Mouse (Mus musculus) cortical plate, adult 2 months (tissue): ENCODE measurements around the gene Ahnak. TPM values are rescaled to one million over a fixed set of nuclear protein-coding genes. Genes with fewer than 3 reads are reported as not detected.

Source experiments
- H3K27ac ChIP-seq: fragments of 200-500 bp; 2 replicates; pipeline ENCODE4 v1.5.1; 2012; ENCODE audit warnings: low read length, control low read depth, inconsistent platforms; ENCODE audit not compliant: insufficient read depth
- H3K4me1 ChIP-seq: fragments of 200-500 bp; 2 replicates; pipeline ENCODE4 v1.6.1; 2011; ENCODE audit warnings: low read length; ENCODE audit not compliant: control insufficient read depth, insufficient read depth
- H3K4me3 ChIP-seq: fragments of 200-500 bp; 2 replicates; pipeline ENCODE4 v1.5.1; 2011; ENCODE audit warnings: mild to moderate bottlenecking, low read length, control low read depth; ENCODE audit not compliant: insufficient read depth
- CTCF ChIP-seq: fragments of 200-500 bp; IDR thresholded peaks from 2 replicates; pipeline ENCODE4 v1.5.1; 2011; ENCODE audit warnings: mild to moderate bottlenecking, control low read depth, low read length; ENCODE audit not compliant: insufficient read depth; ENCODE audit errors: extremely low read depth
- POLR2A ChIP-seq: fragments of 200-500 bp; IDR thresholded peaks from 2 replicates; pipeline ENCODE4 v1.6.1; 2011; ENCODE audit warnings: mild to moderate bottlenecking, low read length, control low read depth; ENCODE audit not compliant: insufficient read depth; ENCODE audit errors: extremely low read depth
- polyA plus RNA-seq: library from polyadenylated mRNA; depleted of rRNA; stranded (reverse); fragments of >200 nt; gene quantifications from 2 replicates; pipeline ENCODE4 v1.2.3, GENCODE M21; 2012

Ahnak gene
- polyA plus RNA-seq, 1 experiment, result 7.7 TPM

DNA sequence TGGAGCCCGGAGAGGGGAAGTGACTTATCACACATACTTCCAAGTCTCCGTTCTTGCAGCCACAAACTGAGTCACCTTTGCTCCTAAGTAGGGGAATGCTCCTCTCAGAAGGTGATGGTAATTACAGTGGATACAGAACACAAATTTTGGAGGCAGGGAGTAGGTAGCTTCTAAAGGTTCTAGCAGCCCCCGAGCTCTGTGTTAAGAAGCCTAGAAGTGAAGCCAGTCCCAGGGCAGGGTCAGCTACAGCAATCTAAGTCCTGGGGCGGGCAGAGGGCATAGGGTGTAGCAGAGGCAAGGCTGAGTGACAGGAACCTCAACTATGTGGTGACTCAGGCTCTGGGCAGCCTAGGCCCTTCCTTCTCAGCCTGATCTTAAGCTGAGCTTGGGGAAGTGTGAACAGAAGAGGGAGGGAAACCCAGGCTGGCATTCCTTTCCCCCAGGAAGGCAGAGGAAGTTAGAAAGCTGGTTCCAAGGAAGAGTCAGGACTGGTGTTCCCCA is 5.9 kb upstream of the Ahnak start:
- Histone ChIP-seq H3K4me3 (no peak overlapping the region), H3K27ac (no peak overlapping the region), H3K4me1 (peaks cover 6% of the 10 kb centered on the region)
- no peak for TF ChIP-seq POLR2A
- no peak for TF ChIP-seq CTCF

DNA sequence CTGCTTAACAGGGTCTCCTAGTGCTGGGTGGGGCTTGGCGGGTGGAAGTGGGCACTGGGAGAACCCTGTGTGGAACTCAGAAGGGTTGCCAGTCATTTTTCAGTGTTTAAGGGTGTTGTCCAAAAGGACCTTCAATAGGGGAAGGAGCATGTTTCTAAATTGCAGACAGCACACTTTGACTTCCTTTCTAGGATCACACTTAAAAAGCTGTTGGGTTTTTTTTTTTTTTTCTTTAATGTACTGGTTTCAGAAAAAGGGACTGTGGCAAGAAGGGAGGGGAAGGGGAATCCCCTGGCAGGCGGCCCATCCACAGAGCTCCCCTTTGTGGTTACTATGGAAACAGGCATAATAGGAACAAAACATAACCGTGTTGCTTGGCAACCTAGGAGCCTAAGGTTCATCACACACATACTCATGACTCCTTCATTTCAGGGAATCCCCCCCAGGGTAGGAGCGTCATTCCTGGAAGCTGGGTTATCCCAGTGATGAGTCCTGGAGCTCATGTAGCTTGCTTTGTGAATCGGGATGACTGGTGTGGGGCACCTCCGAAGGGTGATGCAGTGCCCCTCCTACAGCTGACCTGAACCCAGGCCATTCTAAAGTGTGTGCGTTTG is 4.7 kb upstream of the Ahnak start:
- H3K4me1 ChIP-seq, result peaks cover 6% of the 10 kb centered on the region
- H3K27ac ChIP-seq, result no peak overlapping the region
- no peak overlapping the region for H3K4me3 ChIP-seq
- TF ChIP-seq CTCF (no peak), POLR2A (no peak)

GRCm38 (mm10) chr19:8985891-8986290 is 3.2 kb upstream of the Ahnak start:
- no peak for TF ChIP-seq POLR2A
- TF ChIP-seq CTCF, result no peak
- Histone ChIP-seq H3K4me1 (peaks cover 8% of the 10 kb centered on the region), H3K4me3 (no peak overlapping the region), H3K27ac (no peak overlapping the region)

DNA sequence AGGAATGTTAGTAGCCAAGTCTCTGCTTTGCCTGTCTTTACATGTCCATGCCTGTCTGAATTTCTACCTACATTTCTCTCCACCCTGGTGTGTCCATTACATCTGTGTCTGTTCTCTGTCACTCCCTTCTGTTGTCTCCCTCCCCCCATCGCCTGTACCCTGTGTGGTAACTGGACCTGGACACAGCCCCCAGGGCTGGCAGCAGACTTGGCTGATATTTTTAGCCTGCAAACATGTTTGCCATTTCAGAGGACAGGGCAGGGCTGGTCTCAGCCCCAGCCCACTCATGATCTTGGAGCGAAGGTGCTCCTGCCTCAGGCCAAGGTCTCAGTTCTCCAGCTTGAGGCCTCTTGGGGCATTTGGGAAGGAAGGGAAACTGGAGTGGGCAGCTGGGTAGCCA is 1.3 kb upstream of the Ahnak start:
- Histone ChIP-seq H3K4me1 (peaks cover 8% of the 10 kb centered on the region), H3K27ac (no peak overlapping the region), H3K4me3 (no peak overlapping the region)
- TF ChIP-seq POLR2A (no peak), CTCF (no peak)

DNA sequence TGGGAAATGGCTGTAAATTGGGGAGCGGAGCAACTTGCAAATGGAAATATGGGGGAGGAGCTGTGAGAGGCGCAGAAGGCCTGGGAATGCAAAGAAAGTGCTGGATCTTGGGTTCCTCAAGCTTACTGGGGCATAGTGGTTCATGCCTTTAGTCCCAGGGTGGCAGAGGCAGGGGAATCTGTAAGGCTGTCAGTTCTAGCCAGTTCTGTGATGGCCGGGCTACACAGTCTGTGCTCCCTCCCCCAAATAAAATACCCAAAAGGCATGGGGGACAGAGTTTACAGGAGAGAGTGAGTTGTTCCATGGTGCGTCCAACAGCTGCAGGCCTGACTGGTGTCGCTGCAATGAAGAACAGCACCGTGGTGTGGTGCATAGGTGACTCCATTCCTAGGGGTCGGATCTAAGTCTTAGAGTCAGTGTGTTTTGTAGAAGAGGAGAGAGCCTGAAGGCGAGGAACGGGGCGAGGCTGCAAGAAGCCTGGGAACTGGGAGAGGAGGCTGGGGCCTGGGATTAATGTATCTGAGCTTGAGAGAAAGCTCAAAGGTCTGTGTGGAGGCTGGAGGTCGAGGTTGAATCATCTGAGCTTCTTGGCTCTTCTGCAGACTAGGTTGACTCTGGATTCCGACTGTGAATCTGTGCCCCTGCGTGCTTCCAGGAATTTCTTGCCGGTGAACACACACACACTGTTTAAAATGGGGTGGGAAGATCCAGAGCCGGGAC is 578 bp upstream of the Ahnak start:
- TF ChIP-seq POLR2A (no peak), CTCF (no peak)
- Histone ChIP-seq H3K4me3 (peak overlapping the region; percentile 48; the same call in 1 of the 2 replicates), H3K4me1 (peaks cover 8% of the 10 kb centered on the region), H3K27ac (no peak overlapping the region)

- Histone ChIP-seq H3K4me3 (peak overlapping the region; percentile 48), H3K27ac (peak overlapping the region; percentile 94; the same call in 1 of the 2 replicates), H3K4me1 (peaks cover 4% of the 10 kb centered on the region; the same call in 1 of the 2 replicates)
- TF ChIP-seq CTCF, result no peak
- TF ChIP-seq POLR2A, result no peak
Observed at GRCm38 (mm10) chr19:8989567-8990431, 715 bp downstream of the Ahnak start.

- TF ChIP-seq POLR2A (no peak), CTCF (no peak)
- Histone ChIP-seq H3K27ac (peak overlapping the region; percentile 94), H3K4me1 (0 out of 2 replicates have a peak, but pooled peaks cover 2% of the 10 kb centered on the region), H3K4me3 (peak overlapping the region; percentile 48)
Observed at GRCm38 (mm10) chr19:8990432-8991102, 1.5 kb downstream of the Ahnak start.

DNA sequence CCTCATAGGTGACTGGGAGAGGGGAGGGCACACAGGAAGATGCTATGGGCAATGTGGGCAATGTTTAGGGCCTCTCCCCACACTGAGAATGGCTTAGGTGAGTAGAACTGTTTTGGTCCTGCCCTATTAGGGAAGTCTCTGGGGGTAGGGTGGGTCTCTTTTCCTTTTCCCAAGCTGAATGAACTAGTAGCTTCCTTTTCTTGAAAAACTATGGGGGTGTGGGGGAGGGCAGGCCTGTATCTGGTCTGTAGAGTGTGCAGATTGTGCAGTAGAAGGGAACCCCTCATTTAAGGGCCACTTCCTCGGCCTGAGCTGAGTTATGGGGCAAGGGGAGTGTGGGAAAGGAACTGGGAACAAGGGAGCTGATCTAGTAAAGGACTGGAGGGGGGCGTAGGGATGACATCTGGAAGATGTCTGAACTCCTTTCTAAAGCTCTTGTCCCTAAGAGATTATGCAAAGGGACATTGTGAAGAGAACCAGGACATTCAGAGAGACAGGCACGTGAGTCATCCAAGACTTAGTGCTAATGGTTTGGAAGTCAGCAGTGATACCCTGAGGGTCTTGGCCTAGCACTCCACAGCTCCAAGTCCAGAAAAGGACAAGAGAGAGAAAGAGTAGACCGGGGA is 2.3 kb downstream of the Ahnak start:
- no peak for TF ChIP-seq POLR2A
- TF ChIP-seq CTCF, result no peak
- Histone ChIP-seq H3K27ac (no peak overlapping the region), H3K4me1 (0 out of 2 replicates have a peak, but pooled peaks cover 2% of the 10 kb centered on the region), H3K4me3 (peak overlapping the region; percentile 48; the same call in 1 of the 2 replicates)
